Mouse (Mus musculus) liver, postnatal 0 days (tissue): Measurements from ENCODE around the gene Plpp7. TPM values are rescaled to one million over a fixed set of nuclear protein-coding genes. Genes with fewer than 3 reads are reported as not detected.

Source experiments
- ATAC-seq: fragments of 200-750 bp; cut with Nextera tagmentation; 2 replicates; pipeline ENCODE4 v1.8.0; 2017; ENCODE audit warnings: mild to moderate bottlenecking, moderate library complexity
- DNase-seq: peaks from one replicate; pipeline ENCODE4 v3.0.0-alpha.2; 2016
- H3K27ac ChIP-seq: fragments of 300-500 bp; sonication (generic); 2 replicates; pipeline ENCODE4 v1.5.1; 2014; ENCODE audit warnings: antibody characterized with exemption, moderate library complexity, mild to moderate bottlenecking, low read depth
- H3K27me3 ChIP-seq: fragments of 300-500 bp; sonication (generic); 2 replicates; pipeline ENCODE4 v1.6.1; 2014; ENCODE audit warnings: low read length, control low read depth, mixed read lengths; ENCODE audit not compliant: insufficient read depth
- H3K36me3 ChIP-seq: fragments of 300-500 bp; sonication (generic); replicated peaks from 2 replicates; pipeline ENCODE4 v1.6.1; 2014; ENCODE audit warnings: mild to moderate bottlenecking, control low read depth, low read length, moderate library complexity, mixed read lengths; ENCODE audit not compliant: insufficient read depth
- H3K4me1 ChIP-seq: fragments of 300-500 bp; sonication (generic); 2 replicates; pipeline ENCODE4 v1.6.1; 2014; ENCODE audit warnings: antibody characterized with exemption, mild to moderate bottlenecking, control low read depth; ENCODE audit not compliant: insufficient read depth
- H3K4me2 ChIP-seq: fragments of 300-500 bp; sonication (generic); 2 replicates; pipeline ENCODE4 v1.6.1; 2014; ENCODE audit warnings: low read depth, mild to moderate bottlenecking, low read length, moderate library complexity, mixed read lengths
- H3K4me3 ChIP-seq: fragments of 300-500 bp; sonication (generic); 2 replicates; pipeline ENCODE4 v1.5.1; 2014; ENCODE audit warnings: low read depth, low read length
- H3K9ac ChIP-seq: fragments of 300-500 bp; sonication (generic); replicated peaks from 2 replicates; pipeline ENCODE4 v1.6.1; 2014; ENCODE audit warnings: mild to moderate bottlenecking, moderate library complexity
- H3K9me3 ChIP-seq: fragments of 300-500 bp; sonication (generic); 2 replicates; pipeline ENCODE4 v1.6.1; 2016; ENCODE audit warnings: mild to moderate bottlenecking, control low read depth, low read length, mixed read lengths
- CTCF ChIP-seq: sonication (generic); IDR thresholded peaks from 2 replicates; pipeline ENCODE4 v1.5.1; 2016; ENCODE audit warnings: antibody characterized with exemption, low read depth
- EP300 ChIP-seq: IDR thresholded peaks from 2 replicates; pipeline ENCODE4 v1.6.1; 2016; ENCODE audit warnings: antibody characterized with exemption, low read depth, mild to moderate bottlenecking
- WGBS: fragments of 180-500 bp; shearing (Covaris S2); extraction: QIAGEN DNeasy Blood & Tissue Kit; methylation state at CpG from one replicate; pipeline ENCODE4 v1.1.7; 2014; ENCODE audit not compliant: insufficient replicate concordance; 5-methylcytosine and 5-hydroxymethylcytosine counted together
- polyA plus RNA-seq: library from polyadenylated mRNA; unstranded; fragments of >200 nt; fragmentation: Nextera tagmentation; extraction: Ambion mirVana; gene quantifications from 2 replicates; pipeline ENCODE4 v1.2.1, GENCODE M21; 2015

Gene Plpp7
- polyA plus RNA-seq, 1 experiment from 2014 or later, result 1.7 TPM

DNA sequence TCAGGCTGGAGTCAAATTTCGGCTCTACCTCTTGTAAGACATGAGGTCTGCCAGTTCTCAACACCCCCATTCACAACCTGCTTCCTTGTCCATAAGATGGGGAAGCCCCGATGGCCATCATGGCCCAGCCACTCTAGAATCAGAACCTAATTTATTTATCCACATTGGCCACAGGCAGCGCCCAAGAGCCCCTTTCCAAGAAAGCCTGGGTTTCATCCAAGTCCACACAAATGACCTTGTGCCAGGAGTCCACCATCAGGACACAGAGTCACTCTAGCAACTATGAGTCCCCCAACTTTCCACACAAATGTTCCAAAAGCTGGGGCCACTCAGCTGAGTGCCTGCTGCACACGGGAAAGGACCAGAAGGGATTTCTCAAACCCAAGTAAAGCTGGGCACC is 29.3 kb upstream of the Plpp7 start:
- ATAC-seq (no peak), DNase-seq (no peak)
- H3K4me3 ChIP-seq, result no peak overlapping the region
- no peak overlapping the region for H3K27ac ChIP-seq
- H3K4me1 ChIP-seq, result peaks cover 24% of the 10 kb centered on the region
- H3K4me2 ChIP-seq, result no peak overlapping the region
- TF ChIP-seq EP300 (no peak), CTCF (no peak; the same call in 1 of the 2 replicates)
- H3K9me3 ChIP-seq, result no peaks in the 10 kb centered on the region
- H3K27me3 ChIP-seq, result no peaks in the 10 kb centered on the region
- H3K9ac ChIP-seq, result no peak overlapping the region
- WGBS, result 73% methylated on average over 4 of the region's 4 CpGs
- peaks cover 12% of the 10 kb centered on the region for H3K36me3 ChIP-seq

GRCm38 (mm10) chr2:32068811-32069607 is 26.3 kb upstream of the Plpp7 start:
- no peak overlapping the region for H3K9ac ChIP-seq

DNA sequence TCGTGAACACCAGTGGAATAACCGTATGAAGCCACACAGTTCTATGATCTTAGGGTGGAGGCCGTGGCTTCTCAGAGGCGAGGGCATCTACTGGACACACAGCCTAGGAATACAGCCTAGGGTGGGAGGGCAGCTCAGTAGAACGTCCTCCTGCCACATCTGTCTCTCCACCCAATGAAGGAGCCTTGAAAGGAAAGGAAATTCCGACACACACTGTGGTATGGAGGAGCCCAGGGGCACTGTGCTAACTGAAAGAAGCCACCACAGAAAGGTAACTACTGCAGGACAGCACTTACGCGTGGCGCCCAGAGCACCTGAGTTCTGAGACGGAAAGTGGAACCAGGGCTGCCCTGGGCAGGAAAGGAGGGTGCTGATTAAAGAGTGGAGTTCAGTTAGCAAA is 24.6 kb upstream of the Plpp7 start:
- no peak for TF ChIP-seq CTCF
- TF ChIP-seq EP300, result no peak
- 89% methylated on average over 10 of the region's 10 CpGs for WGBS
- no peak for ATAC-seq
- peaks cover 12% of the 10 kb centered on the region for H3K36me3 ChIP-seq
- H3K4me1 ChIP-seq, result peaks cover 2% of the 10 kb centered on the region; the same call in 1 of the 2 replicates
- no peak for DNase-seq
- H3K9me3 ChIP-seq, result no peaks in the 10 kb centered on the region
- no peak overlapping the region for H3K27ac ChIP-seq
- H3K27me3 ChIP-seq, result no peaks in the 10 kb centered on the region
- H3K4me2 ChIP-seq, result no peak overlapping the region
- no peak overlapping the region for H3K4me3 ChIP-seq
- no peak overlapping the region for H3K9ac ChIP-seq

More at GRCm38 (mm10) chr2:32068811-32069607, 26.3 kb upstream of the Plpp7 start:
- WGBS, result 78% methylated on average over 29 of the region's 31 CpGs
- TF ChIP-seq EP300, result no peak
- TF ChIP-seq CTCF, result no peak
- H3K36me3 ChIP-seq, result peaks cover 12% of the 10 kb centered on the region
- no peaks in the 10 kb centered on the region for H3K27me3 ChIP-seq
- H3K27ac ChIP-seq, result no peak overlapping the region
- no peak overlapping the region for H3K4me2 ChIP-seq
- peaks cover 2% of the 10 kb centered on the region; the same call in 1 of the 2 replicates for H3K4me1 ChIP-seq
- no peaks in the 10 kb centered on the region for H3K9me3 ChIP-seq
- no peak overlapping the region for H3K4me3 ChIP-seq
- no peak for DNase-seq
- ATAC-seq, result no peak

DNA sequence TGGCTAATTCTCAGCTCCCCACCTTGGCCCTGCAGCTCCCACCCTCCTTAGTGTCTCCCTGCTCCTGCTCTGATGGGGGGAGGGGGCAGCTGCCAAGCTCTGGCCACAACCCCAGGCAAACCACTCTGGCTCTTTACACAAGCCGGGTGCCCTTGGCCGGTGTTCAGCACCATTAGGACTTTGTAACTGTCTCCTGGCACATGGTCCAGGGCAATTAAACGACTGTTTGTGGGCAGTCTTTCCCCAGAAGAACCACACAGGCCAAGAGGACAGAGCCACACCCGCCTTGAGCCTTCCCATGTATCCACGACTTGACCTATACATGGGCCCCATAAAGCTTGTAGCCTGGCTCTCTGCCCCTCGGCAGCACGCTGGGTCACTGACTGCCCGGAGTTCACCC is 20.9 kb upstream of the Plpp7 start:
- Histone ChIP-seq H3K36me3 (peaks cover 2% of the 10 kb centered on the region; the same call in 1 of the 2 replicates), H3K27ac (no peak overlapping the region), H3K4me3 (no peak overlapping the region), H3K9ac (no peak overlapping the region), H3K27me3 (no peaks in the 10 kb centered on the region), H3K9me3 (no peaks in the 10 kb centered on the region), H3K4me2 (no peak overlapping the region), H3K4me1 (peaks cover 14% of the 10 kb centered on the region)
- DNase-seq (peak; percentile 64), ATAC-seq (peak; percentile 87)
- WGBS, result 52% methylated on average over 8 of the region's 8 CpGs
- TF ChIP-seq CTCF (no peak), EP300 (no peak)

DNA sequence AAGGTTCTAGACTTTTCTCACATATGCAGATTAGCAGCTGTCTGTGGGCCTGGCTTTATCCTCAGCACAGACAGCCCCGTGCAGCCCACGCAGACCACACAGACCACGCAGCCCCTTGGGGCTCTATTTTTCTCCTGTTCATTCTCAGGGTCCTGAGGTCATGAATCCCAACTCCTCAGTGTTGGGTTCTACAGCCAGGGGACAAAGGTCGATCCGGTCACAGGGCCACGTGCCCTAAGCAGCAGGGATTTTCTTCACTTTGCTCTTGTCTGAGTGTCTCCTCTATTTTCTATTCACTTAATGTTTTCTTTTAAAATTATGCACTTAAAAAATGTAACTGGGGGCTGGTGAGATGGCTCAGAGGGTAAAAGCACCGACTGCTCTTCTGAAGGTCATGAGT is 20.0 kb upstream of the Plpp7 start:
- DNase-seq (no peak), ATAC-seq (no peak)
- 68% methylated on average over 7 of the region's 7 CpGs for WGBS
- Histone ChIP-seq H3K9ac (no peak overlapping the region), H3K27ac (no peak overlapping the region), H3K4me1 (peaks cover 22% of the 10 kb centered on the region), H3K9me3 (no peaks in the 10 kb centered on the region), H3K4me2 (no peak overlapping the region), H3K4me3 (no peak overlapping the region), H3K36me3 (no peaks in the 10 kb centered on the region; the same call in 1 of the 2 replicates), H3K27me3 (no peaks in the 10 kb centered on the region)
- no peak for TF ChIP-seq CTCF

GRCm38 (mm10) chr2:32077744-32078143 is 17.6 kb upstream of the Plpp7 start:
- 76% methylated on average over 10 of the region's 10 CpGs for WGBS
- no peak for ATAC-seq
- H3K4me2 ChIP-seq, result peak overlapping the region; percentile 100; the same call in 1 of the 2 replicates
- peaks cover 32% of the 10 kb centered on the region for H3K4me1 ChIP-seq
- no peak overlapping the region for H3K4me3 ChIP-seq
- H3K27ac ChIP-seq, result peak overlapping the region; percentile 70
- H3K27me3 ChIP-seq, result peaks cover 4% of the 10 kb centered on the region; the same call in 1 of the 2 replicates
- no peak for DNase-seq
- H3K9me3 ChIP-seq, result no peaks in the 10 kb centered on the region
- TF ChIP-seq EP300, result no peak
- no peak for TF ChIP-seq CTCF
- no peaks in the 10 kb centered on the region; the same call in 1 of the 2 replicates for H3K36me3 ChIP-seq
- no peak overlapping the region for H3K9ac ChIP-seq
